Mouse (Mus musculus) spleen, adult 2 months (tissue): ENCODE measurements around the gene Pde4c. TPM values are rescaled to one million over a fixed set of nuclear protein-coding genes. Genes with fewer than 3 reads are reported as not detected.

Experiments used
- DNase-seq, 2 experiments: peaks; one replicate each; pipeline versions ENCODE4 v3.0.0 to v3.0.0-alpha.2; 2012 to 2021; ENCODE audit warnings: low spot score in 2 of 2, low read depth in 1 of 2
- H3K27ac ChIP-seq: fragments of 200-500 bp; 2 replicates; pipeline ENCODE4 v1.5.1; 2012; ENCODE audit warnings: low read length, inconsistent platforms; ENCODE audit not compliant: insufficient read depth
- H3K27me3 ChIP-seq: fragments of 200-500 bp; 2 replicates; pipeline ENCODE4 v1.6.1; 2012; ENCODE audit warnings: mild to moderate bottlenecking, moderate library complexity, low read length, inconsistent platforms; ENCODE audit not compliant: control insufficient read depth, insufficient read depth
- H3K36me3 ChIP-seq: fragments of 200-500 bp; 2 replicates; pipeline ENCODE4 v1.6.1; 2012; ENCODE audit warnings: mild to moderate bottlenecking, low read length, inconsistent platforms; ENCODE audit not compliant: control insufficient read depth, insufficient read depth
- H3K4me1 ChIP-seq: fragments of 200-500 bp; 2 replicates; pipeline ENCODE4 v1.6.1; 2011; ENCODE audit warnings: inconsistent platforms; ENCODE audit not compliant: control insufficient read depth, insufficient read depth, insufficient read length
- H3K4me3 ChIP-seq: fragments of 200-500 bp; 2 replicates; pipeline ENCODE4 v1.5.1; 2011; ENCODE audit warnings: mild to moderate bottlenecking, inconsistent platforms; ENCODE audit not compliant: insufficient read depth, insufficient read length; ENCODE audit errors: extremely low read depth
- CTCF ChIP-seq: fragments of 200-500 bp; IDR thresholded peaks from 2 replicates; pipeline ENCODE4 v1.5.1; 2011; ENCODE audit warnings: mild to moderate bottlenecking, inconsistent platforms; ENCODE audit not compliant: insufficient read depth, insufficient read length, insufficient replicate concordance; ENCODE audit errors: extremely low read depth
- POLR2A ChIP-seq: fragments of 200-500 bp; IDR thresholded peaks from 2 replicates; pipeline ENCODE4 v1.6.1; 2011; ENCODE audit warnings: low read depth, low read length, inconsistent platforms
- WGBS: fragments of 180-500 bp; shearing (Covaris S2); methylation state at CpG from one replicate; pipeline ENCODE4 v1.1.7; 2018; 5-methylcytosine and 5-hydroxymethylcytosine counted together
- polyA plus RNA-seq: library from polyadenylated mRNA; depleted of rRNA; stranded (reverse); fragments of >200 nt; gene quantifications from 2 replicates; pipeline ENCODE4 v1.2.3, GENCODE M21; 2012

Gene Pde4c
- polyA plus RNA-seq, 1 experiment, result 2.8 TPM

GRCm38 (mm10) chr8:70689892-70690390 lies 33.6 kb upstream of the Pde4c start:
- TF ChIP-seq CTCF, result no peak
- TF ChIP-seq POLR2A, result no peak
- Histone ChIP-seq H3K27ac (no peak overlapping the region), H3K4me1 (peaks cover 11% of the 10 kb centered on the region; the same call in 1 of the 2 replicates), H3K36me3 (no peaks in the 10 kb centered on the region), H3K27me3 (no peaks in the 10 kb centered on the region), H3K4me3 (no peak overlapping the region)
- WGBS, result 82% methylated on average over 5 of the region's 5 CpGs
- no peak for DNase-seq

- no peak for DNase-seq
- H3K4me3 ChIP-seq, result no peak overlapping the region
- H3K27me3 ChIP-seq, result no peaks in the 10 kb centered on the region
- H3K36me3 ChIP-seq, result no peaks in the 10 kb centered on the region
- no peak overlapping the region for H3K27ac ChIP-seq
- TF ChIP-seq POLR2A (no peak), CTCF (no peak)
- H3K4me1 ChIP-seq, result peaks cover 24% of the 10 kb centered on the region; the same call in 1 of the 2 replicates
- WGBS, result 89% methylated on average over 4 of the region's 4 CpGs
These were observed 32.3 kb upstream of the Pde4c start for GRCm38 (mm10) chr8:70691230-70691629.

- Histone ChIP-seq H3K4me3 (no peak overlapping the region), H3K27me3 (no peaks in the 10 kb centered on the region), H3K36me3 (no peaks in the 10 kb centered on the region), H3K27ac (no peak overlapping the region), H3K4me1 (peaks cover 28% of the 10 kb centered on the region)
- DNase-seq, result no peak
- WGBS, result 61% methylated on average over 20 of the region's 20 CpGs
- TF ChIP-seq CTCF, result no peak
- no peak for TF ChIP-seq POLR2A
These were observed 31.7 kb upstream of the Pde4c start for GRCm38 (mm10) chr8:70691727-70692231.

DNA sequence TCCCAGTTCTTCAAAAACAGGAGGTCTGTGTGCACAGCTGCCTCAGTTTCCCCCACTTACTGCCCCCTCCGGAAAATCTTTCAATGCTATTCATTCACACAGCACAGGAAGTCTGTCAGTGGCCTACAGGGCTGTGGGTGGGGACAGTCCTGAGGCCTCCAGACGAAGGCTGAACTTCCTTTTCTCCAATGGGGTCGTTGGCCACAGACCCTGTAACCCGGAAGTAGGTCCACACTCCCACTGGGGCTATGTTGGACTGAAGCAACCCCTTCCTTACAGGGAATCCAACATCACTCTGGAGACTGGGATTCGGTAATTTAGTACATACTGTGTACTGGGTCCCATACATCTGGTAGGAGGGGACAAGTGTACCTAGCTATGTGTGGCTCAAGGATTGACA lies 29.9 kb upstream of the Pde4c start:
- peak in 1 of 2 experiments; percentile 42 for DNase-seq
- H3K36me3 ChIP-seq, result no peaks in the 10 kb centered on the region
- H3K27me3 ChIP-seq, result no peaks in the 10 kb centered on the region
- TF ChIP-seq POLR2A, result no peak
- TF ChIP-seq CTCF, result no peak
- peak overlapping the region; percentile 64 for H3K27ac ChIP-seq
- H3K4me1 ChIP-seq, result peaks cover 38% of the 10 kb centered on the region
- WGBS, result 18% methylated on average over 5 of the region's 5 CpGs
- no peak overlapping the region for H3K4me3 ChIP-seq

DNA sequence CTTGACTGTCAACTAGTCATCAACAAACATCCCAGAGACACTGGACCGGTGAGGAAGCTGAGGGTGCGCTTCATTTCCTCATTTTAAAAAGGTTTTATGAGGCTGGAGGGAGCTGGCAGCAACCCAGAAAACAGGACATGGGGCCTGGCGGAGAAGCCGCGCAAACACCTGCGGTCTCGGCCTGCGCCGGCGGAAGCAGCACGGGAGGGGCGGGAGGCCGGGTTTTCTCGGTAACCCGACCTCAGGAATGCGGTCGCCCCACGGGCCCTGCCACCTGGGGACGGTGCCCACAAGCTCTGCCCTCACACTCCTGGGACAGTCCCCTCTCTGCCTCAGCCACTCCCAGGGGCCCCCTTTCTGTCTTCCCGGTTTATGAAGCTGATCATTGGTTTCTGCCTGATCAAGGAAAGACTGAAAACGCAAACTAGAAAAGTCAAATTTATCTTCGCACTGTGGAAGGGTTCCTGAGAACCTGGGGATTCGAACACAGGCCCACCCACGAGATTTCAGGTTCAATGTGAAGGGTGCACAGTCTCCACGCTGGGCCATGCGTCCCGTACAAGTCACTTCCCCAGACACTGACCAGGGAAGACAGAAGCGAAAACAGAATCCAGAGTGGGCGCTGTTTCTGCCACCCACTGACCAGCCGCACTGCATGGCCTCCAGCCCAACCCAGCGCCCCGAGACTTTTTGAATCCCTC lies 28.1 kb upstream of the Pde4c start:
- peak overlapping the region; percentile 0; the same call in 1 of the 2 replicates for H3K4me3 ChIP-seq
- WGBS, result 5% methylated on average over 31 of the region's 32 CpGs

GRCm38 (mm10) chr8:70696019-70696885 lies 27.3 kb upstream of the Pde4c start:
- Histone ChIP-seq H3K36me3 (peaks cover 4% of the 10 kb centered on the region), H3K4me1 (peaks cover 44% of the 10 kb centered on the region), H3K27me3 (no peaks in the 10 kb centered on the region), H3K4me3 (peak overlapping the region; percentile 0; the same call in 1 of the 2 replicates), H3K27ac (peak overlapping the region; percentile 92)
- peak in 1 of 2 experiments; percentile 61 for DNase-seq
- TF ChIP-seq POLR2A (no peak), CTCF (no peak)
- 4% methylated on average over 31 of the region's 31 CpGs for WGBS

More for the DNA sequence above, 28.1 kb upstream of the Pde4c start:
- Histone ChIP-seq H3K4me1 (peaks cover 38% of the 10 kb centered on the region), H3K27me3 (no peaks in the 10 kb centered on the region), H3K36me3 (no peaks in the 10 kb centered on the region), H3K27ac (peak overlapping the region; percentile 92)
- peak; percentile 74 to 88 for DNase-seq
- TF ChIP-seq CTCF (no peak), POLR2A (no peak)
